Mouse (Mus musculus): ENCODE measurements at regions not wholly inside any gene's neighbourhood (a gene's known extent, or its start where the extent isn't known, plus 50 kb on each side); places are given as distances from the start of the nearest gene placed in this dataset.

- no peak overlapping the region for H3K9ac ChIP-seq (replicated peaks)
- H3K27me3 ChIP-seq: no peaks in the 10 kb centered on the region
- WGBS: 85% methylated on average over 4 of the region's 4 CpGs
Measured at GRCm38 (mm10) chr4:7597671-7598390, 641.0 kb downstream of the Car8 start.

GRCm38 (mm10) chr4:7596116-7596515 is 642.7 kb downstream of the Car8 start:
- no peaks in the 10 kb centered on the region for H3K4me1 ChIP-seq (replicated peaks)
- H3K36me3 ChIP-seq: no peaks in the 10 kb centered on the region
- H3K9ac ChIP-seq (replicated peaks): no peak overlapping the region
- H3K9me3 ChIP-seq: no peaks in the 10 kb centered on the region
- ATAC-seq (ENCODE audit: insufficient number of reproducible peaks, insufficient read depth, low FRiP score, low TSS enrichment, low read depth): no peak
- no peak overlapping the region for H3K4me2 ChIP-seq
- H3K4me3 ChIP-seq (replicated peaks): no peak overlapping the region
- WGBS: 71% methylated on average over 4 of the region's 4 CpGs
- H3K27me3 ChIP-seq: no peaks in the 10 kb centered on the region
- no peak overlapping the region for H3K27ac ChIP-seq

More at GRCm38 (mm10) chr4:7597671-7598390, 641.0 kb downstream of the Car8 start:
- H3K4me2 ChIP-seq: no peak overlapping the region
- no peaks in the 10 kb centered on the region for H3K9me3 ChIP-seq
- H3K27ac ChIP-seq: no peak overlapping the region
- no peaks in the 10 kb centered on the region for H3K36me3 ChIP-seq
- no peaks in the 10 kb centered on the region for H3K4me1 ChIP-seq (replicated peaks)
- ATAC-seq (ENCODE audit: insufficient number of reproducible peaks, insufficient read depth, low FRiP score, low TSS enrichment, low read depth): no peak
- no peak overlapping the region for H3K4me3 ChIP-seq (replicated peaks)

- H3K36me3 ChIP-seq: no peaks in the 10 kb centered on the region
- no peaks in the 10 kb centered on the region for H3K4me1 ChIP-seq (replicated peaks)
- H3K4me2 ChIP-seq: no peak overlapping the region
- no peaks in the 10 kb centered on the region for H3K27me3 ChIP-seq
- no peak overlapping the region for H3K9ac ChIP-seq (replicated peaks)
- ATAC-seq (ENCODE audit: insufficient number of reproducible peaks, insufficient read depth, low FRiP score, low TSS enrichment, low read depth): no peak
- no peak overlapping the region for H3K27ac ChIP-seq
- 78% methylated on average over 4 of the region's 4 CpGs for WGBS
- H3K9me3 ChIP-seq: no peaks in the 10 kb centered on the region
- H3K4me3 ChIP-seq (replicated peaks): no peak overlapping the region
Measured at GRCm38 (mm10) chr4:7583851-7584250, 655.0 kb downstream of the Car8 start.

- H3K4me3 ChIP-seq (replicated peaks): no peak overlapping the region
- no peak overlapping the region for H3K27ac ChIP-seq
- no peak overlapping the region for H3K9ac ChIP-seq (replicated peaks)
- H3K9me3 ChIP-seq: no peaks in the 10 kb centered on the region
- WGBS: 92% methylated on average over 4 of the region's 4 CpGs
- H3K4me1 ChIP-seq (replicated peaks): no peaks in the 10 kb centered on the region
- no peaks in the 10 kb centered on the region for H3K27me3 ChIP-seq
- no peaks in the 10 kb centered on the region for H3K36me3 ChIP-seq
- no peak for ATAC-seq (ENCODE audit: insufficient number of reproducible peaks, insufficient read depth, low FRiP score, low TSS enrichment, low read depth)
- H3K4me2 ChIP-seq: no peak overlapping the region
Measured at GRCm38 (mm10) chr4:7581931-7582330, 656.9 kb downstream of the Car8 start.

- no peaks in the 10 kb centered on the region for H3K27me3 ChIP-seq
- no peak overlapping the region for H3K27ac ChIP-seq
- WGBS: 79% methylated on average over 8 of the region's 8 CpGs
- H3K4me2 ChIP-seq: no peak overlapping the region
- no peak overlapping the region for H3K4me3 ChIP-seq (replicated peaks)
- H3K36me3 ChIP-seq: no peaks in the 10 kb centered on the region
- no peak overlapping the region for H3K9ac ChIP-seq (replicated peaks)
- H3K9me3 ChIP-seq: no peaks in the 10 kb centered on the region
- H3K4me1 ChIP-seq (replicated peaks): no peaks in the 10 kb centered on the region
- no peak for ATAC-seq (ENCODE audit: insufficient number of reproducible peaks, insufficient read depth, low FRiP score, low TSS enrichment, low read depth)
Measured at GRCm38 (mm10) chr4:7581220-7581916, 657.5 kb downstream of the Car8 start.

GRCm38 (mm10) chr4:7580554-7581219 is 658.2 kb downstream of the Car8 start:
- H3K27ac ChIP-seq: no peak overlapping the region
- H3K4me1 ChIP-seq (replicated peaks): no peaks in the 10 kb centered on the region
- no peak overlapping the region for H3K9ac ChIP-seq (replicated peaks)
- H3K36me3 ChIP-seq: no peaks in the 10 kb centered on the region
- no peaks in the 10 kb centered on the region for H3K9me3 ChIP-seq
- 86% methylated on average over 10 of the region's 10 CpGs for WGBS
- H3K27me3 ChIP-seq: no peaks in the 10 kb centered on the region
- no peak overlapping the region for H3K4me2 ChIP-seq
- ATAC-seq (ENCODE audit: insufficient number of reproducible peaks, insufficient read depth, low FRiP score, low TSS enrichment, low read depth): no peak
- H3K4me3 ChIP-seq (replicated peaks): no peak overlapping the region

- H3K4me1 ChIP-seq (replicated peaks): no peaks in the 10 kb centered on the region
- no peak overlapping the region for H3K27ac ChIP-seq
- WGBS: 52% methylated on average over 2 of the region's 2 CpGs
- no peak overlapping the region for H3K4me2 ChIP-seq
- no peak overlapping the region for H3K9ac ChIP-seq (replicated peaks)
- no peaks in the 10 kb centered on the region for H3K36me3 ChIP-seq
- ATAC-seq (ENCODE audit: insufficient number of reproducible peaks, insufficient read depth, low FRiP score, low TSS enrichment, low read depth): no peak
- no peaks in the 10 kb centered on the region for H3K9me3 ChIP-seq
- no peaks in the 10 kb centered on the region for H3K27me3 ChIP-seq
- H3K4me3 ChIP-seq (replicated peaks): no peak overlapping the region
Measured at GRCm38 (mm10) chr4:7574011-7574410, 664.8 kb downstream of the Car8 start.

- Histone ChIP-seq H3K36me3 (no peaks in the 10 kb centered on the region), H3K9ac (replicated peaks) (no peak overlapping the region), H3K27me3 (no peaks in the 10 kb centered on the region), H3K4me2 (no peak overlapping the region), H3K27ac (no peak overlapping the region), H3K4me3 (replicated peaks) (no peak overlapping the region), H3K9me3 (no peaks in the 10 kb centered on the region), H3K4me1 (replicated peaks) (no peaks in the 10 kb centered on the region; the same call in 1 of the 2 replicates)
- ATAC-seq (ENCODE audit: insufficient number of reproducible peaks, insufficient read depth, low FRiP score, low TSS enrichment, low read depth): no peak
- 52% methylated on average over 6 of the region's 6 CpGs for WGBS
Measured at GRCm38 (mm10) chr4:7567687-7568393, 671.0 kb downstream of the Car8 start.

GRCm38 (mm10) chr4:7559867-7560832 is 678.7 kb downstream of the Car8 start:
- Histone ChIP-seq H3K4me3 (replicated peaks) (no peak overlapping the region), H3K27ac (no peak overlapping the region; the same call in 1 of the 2 replicates), H3K4me1 (replicated peaks) (no peaks in the 10 kb centered on the region), H3K36me3 (no peaks in the 10 kb centered on the region), H3K4me2 (no peak overlapping the region), H3K27me3 (no peaks in the 10 kb centered on the region), H3K9me3 (no peaks in the 10 kb centered on the region), H3K9ac (replicated peaks) (no peak overlapping the region)
- 61% methylated on average over 7 of the region's 7 CpGs for WGBS
- 0 out of 2 replicates have a peak, but pooled peaks have one; percentile 42 for ATAC-seq (ENCODE audit: insufficient number of reproducible peaks, insufficient read depth, low FRiP score, low TSS enrichment, low read depth)

- H3K27ac ChIP-seq: no peak overlapping the region
- no peak overlapping the region for H3K4me3 ChIP-seq (replicated peaks)
- H3K27me3 ChIP-seq: no peaks in the 10 kb centered on the region
- WGBS: 90% methylated on average over 2 of the region's 2 CpGs
- no peaks in the 10 kb centered on the region for H3K36me3 ChIP-seq
- no peaks in the 10 kb centered on the region for H3K9me3 ChIP-seq
- H3K4me2 ChIP-seq: no peak overlapping the region
- ATAC-seq (ENCODE audit: insufficient number of reproducible peaks, insufficient read depth, low FRiP score, low TSS enrichment, low read depth): no peak
- H3K4me1 ChIP-seq (replicated peaks): no peaks in the 10 kb centered on the region
- no peak overlapping the region for H3K9ac ChIP-seq (replicated peaks)
Measured at GRCm38 (mm10) chr4:7558721-7559120, 680.1 kb downstream of the Car8 start.

All from limb, embryonic 12.5 days (tissue).